Mouse (Mus musculus): ENCODE data around the gene Gm3238. TPM values are rescaled to one million over a fixed set of nuclear protein-coding genes. Genes with fewer than 3 reads are reported as not detected.
A peak's percentile ranks its signal among the peaks of the same experiment; 100 is the strongest.
"Not testable (repeated sequence)": the region's sequence is repeated elsewhere in the genome, so short reads cannot be mapped to it uniquely, and the experiment has no call there.

The Gm3238 gene
- not detected in 2 replicates for polyA plus RNA-seq (2015; fragmentation: Nextera tagmentation; extraction: Ambion mirVana)

DNA sequence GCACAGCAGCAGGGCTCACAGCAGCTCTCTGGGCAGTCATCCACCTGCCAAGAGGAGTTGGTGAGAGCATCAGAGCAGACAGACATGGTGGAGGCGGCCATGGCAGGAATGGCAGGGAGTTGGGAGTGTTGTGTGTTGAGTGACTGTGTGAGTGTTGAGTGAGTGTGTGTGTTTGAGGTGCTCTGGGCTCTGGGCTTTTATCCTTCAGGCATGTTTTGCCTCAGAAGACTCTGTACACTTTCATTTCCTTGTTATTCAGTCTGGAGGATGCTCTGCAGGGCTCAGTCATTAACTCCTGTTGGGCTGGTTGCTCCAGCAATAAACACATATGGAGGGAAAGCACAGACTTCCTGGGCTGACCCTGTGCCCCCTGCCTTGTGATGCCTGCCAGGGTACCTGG, at the start of gene Gm3238:
Gene Gm3238, minus strand, starts transcription at position 101 of the 400 bp plus-strand sequence.
- not testable (repeated sequence) for H3K9me3 ChIP-seq (ENCODE audit: control insufficient read depth, low read length); H3K4me3 ChIP-seq (replicated peaks; ENCODE audit: low read length); H3K27ac ChIP-seq (ENCODE audit: low read length); H3K36me3 ChIP-seq (ENCODE audit: control insufficient read depth, insufficient read depth); H3K4me2 ChIP-seq (ENCODE audit: low read length); H3K9ac ChIP-seq (replicated peaks; ENCODE audit: low read depth, low read length); ATAC-seq; H3K27me3 ChIP-seq (replicated peaks; ENCODE audit: control insufficient read depth, insufficient read depth, low read length); H3K4me1 ChIP-seq (replicated peaks; ENCODE audit: control insufficient read depth, insufficient read depth, low read length)
- 92% methylated on average over 1 of the region's 1 CpGs for WGBS

DNA sequence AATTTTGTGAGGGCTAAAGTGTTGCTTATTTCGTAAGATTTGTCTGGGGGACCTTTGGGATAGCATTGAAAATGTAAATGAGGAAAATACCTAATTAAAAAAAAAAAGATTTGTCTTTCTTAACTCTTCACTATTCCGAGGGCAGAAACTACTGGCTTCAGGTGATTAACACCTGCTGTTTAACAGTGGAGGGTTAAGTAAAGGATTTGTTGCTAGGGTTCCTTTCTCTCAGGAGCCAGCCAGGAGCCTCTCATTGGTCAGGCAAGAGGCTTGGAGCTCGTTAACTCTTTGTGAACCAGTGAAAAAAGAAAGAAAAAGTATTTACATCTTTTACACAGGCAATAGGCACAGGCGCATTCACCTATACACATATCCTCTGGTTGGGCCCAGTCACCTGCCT, 48.1 kb upstream of the Gm3238 start:
- Histone ChIP-seq H3K36me3 (ENCODE audit: control insufficient read depth, insufficient read depth) (no peaks in the 10 kb centered on the region), H3K4me3 (replicated peaks; ENCODE audit: low read length) (no peak overlapping the region), H3K9ac (replicated peaks; ENCODE audit: low read depth, low read length) (no peak overlapping the region), H3K4me2 (ENCODE audit: low read length) (no peak overlapping the region), H3K9me3 (ENCODE audit: control insufficient read depth, low read length) (peaks cover 3% of the 10 kb centered on the region), H3K27ac (ENCODE audit: low read length) (no peak overlapping the region), H3K27me3 (replicated peaks; ENCODE audit: control insufficient read depth, insufficient read depth, low read length) (no peaks in the 10 kb centered on the region), H3K4me1 (replicated peaks; ENCODE audit: control insufficient read depth, insufficient read depth, low read length) (no peaks in the 10 kb centered on the region)
- WGBS = 15% methylated on average over 4 of the region's 4 CpGs
- no peak for ATAC-seq

DNA sequence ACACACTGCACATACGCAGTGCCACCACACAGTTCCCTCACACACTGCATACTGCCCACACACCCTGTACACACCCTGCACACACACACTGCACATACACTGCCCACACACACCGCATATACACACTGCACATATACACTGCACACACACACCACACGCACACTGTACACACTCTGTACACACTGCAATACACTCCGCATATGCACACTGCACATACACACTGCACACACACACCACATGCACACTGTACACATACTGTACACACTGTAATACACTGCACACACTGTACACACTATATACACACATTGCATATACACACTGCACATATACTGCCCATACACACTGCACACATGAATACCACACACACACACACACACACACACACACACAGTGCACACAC, 47.4 kb upstream of the Gm3238 start:
- no peaks in the 10 kb centered on the region for H3K9me3 ChIP-seq (ENCODE audit: control insufficient read depth, low read length)
- H3K27me3 ChIP-seq (replicated peaks; ENCODE audit: control insufficient read depth, insufficient read depth, low read length) = no peaks in the 10 kb centered on the region
- no peak overlapping the region for H3K9ac ChIP-seq (replicated peaks; ENCODE audit: low read depth, low read length)
- no peak overlapping the region for H3K27ac ChIP-seq (ENCODE audit: low read length)
- H3K4me3 ChIP-seq (replicated peaks; ENCODE audit: low read length) = no peak overlapping the region
- H3K4me2 ChIP-seq (ENCODE audit: low read length) = no peak overlapping the region
- no peak; the same call in 1 of the 2 replicates for ATAC-seq
- H3K36me3 ChIP-seq (ENCODE audit: control insufficient read depth, insufficient read depth) = no peaks in the 10 kb centered on the region
- H3K4me1 ChIP-seq (replicated peaks; ENCODE audit: control insufficient read depth, insufficient read depth, low read length) = no peaks in the 10 kb centered on the region
- 97% methylated on average over 4 of the region's 4 CpGs for WGBS

DNA sequence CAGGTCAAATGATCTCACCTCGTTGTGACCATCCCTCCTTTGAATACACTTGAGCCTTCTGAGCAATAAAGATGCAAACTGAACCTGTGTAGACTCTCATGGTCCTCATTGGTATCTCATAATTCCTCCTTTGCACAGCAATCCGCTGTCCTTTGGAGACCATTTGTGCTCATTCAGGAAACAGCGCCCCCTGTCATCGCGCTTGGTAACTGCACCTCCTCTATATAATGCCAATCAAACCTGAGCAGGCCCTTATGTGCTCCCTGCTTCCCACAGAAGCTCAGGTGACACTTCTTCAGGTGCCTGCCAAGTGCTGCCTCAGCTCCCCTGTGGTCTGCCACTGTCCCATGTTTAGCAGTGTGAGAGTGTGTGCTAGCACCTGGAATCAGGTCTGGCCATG, 44.4 kb upstream of the Gm3238 start:
- ATAC-seq = no peak
- Histone ChIP-seq H3K9ac (replicated peaks; ENCODE audit: low read depth, low read length) (no peak overlapping the region), H3K27ac (ENCODE audit: low read length) (no peak overlapping the region), H3K9me3 (ENCODE audit: control insufficient read depth, low read length) (no peaks in the 10 kb centered on the region), H3K36me3 (ENCODE audit: control insufficient read depth, insufficient read depth) (no peaks in the 10 kb centered on the region), H3K4me3 (replicated peaks; ENCODE audit: low read length) (no peak overlapping the region), H3K4me2 (ENCODE audit: low read length) (no peak overlapping the region), H3K4me1 (replicated peaks; ENCODE audit: control insufficient read depth, insufficient read depth, low read length) (no peaks in the 10 kb centered on the region), H3K27me3 (replicated peaks; ENCODE audit: control insufficient read depth, insufficient read depth, low read length) (no peaks in the 10 kb centered on the region)
- 26% methylated on average over 5 of the region's 5 CpGs for WGBS

DNA sequence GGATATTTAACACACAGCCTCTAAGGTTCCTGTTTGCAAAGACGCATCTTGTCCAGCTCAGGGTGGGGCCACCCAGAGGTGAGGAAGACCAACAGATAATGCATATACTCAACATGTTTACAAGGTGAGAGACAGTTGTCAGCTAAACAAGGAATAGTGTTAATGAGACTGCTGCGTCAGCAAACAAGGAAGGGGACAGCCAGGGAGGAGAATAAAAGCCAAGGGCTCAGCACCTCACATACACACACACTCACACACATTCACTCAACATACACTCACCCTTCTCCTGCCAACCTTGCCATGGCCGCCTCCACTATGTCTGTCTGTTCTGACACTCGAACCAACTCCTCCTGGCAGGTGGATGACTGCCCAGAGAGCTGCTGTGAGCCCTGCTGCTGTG, 43.3 kb upstream of the Gm3238 start, which contains the start of gene Gm2696:
Gene Gm2696, plus strand, starts transcription at position 301 of the 400 bp plus-strand sequence.
- no peak for ATAC-seq

DNA sequence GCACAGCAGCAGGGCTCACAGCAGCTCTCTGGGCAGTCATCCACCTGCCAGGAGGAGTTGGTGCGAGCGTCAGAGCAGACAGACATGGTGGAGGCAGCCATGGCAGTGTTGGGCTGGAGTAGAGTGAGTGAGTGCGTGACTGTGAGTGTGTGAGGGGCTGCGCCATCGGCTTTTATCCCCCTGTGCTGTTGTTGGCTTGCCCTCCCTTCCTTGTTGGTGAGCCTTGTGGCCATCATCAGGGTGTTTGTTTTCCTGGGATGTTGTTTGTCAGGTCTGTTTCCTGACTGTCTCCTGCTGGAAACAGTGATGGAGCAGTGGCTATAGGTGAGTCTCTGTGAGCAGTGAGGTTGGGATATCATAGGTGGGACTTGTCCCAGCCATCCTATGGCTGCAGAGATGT, 40.6 kb upstream of the Gm3238 start, which contains the start of gene Gm9507:
Gene Gm9507, minus strand, starts transcription at position 101 of the 400 bp plus-strand sequence.
- no peak within 1 kb of the TSS for H3K27ac ChIP-seq (ENCODE audit: low read length)
- H3K9me3 ChIP-seq (ENCODE audit: control insufficient read depth, low read length) = no peaks in the 10 kb centered on the region
- ATAC-seq = no peak
- no peak within 1 kb of the TSS for H3K4me2 ChIP-seq (ENCODE audit: low read length)
- H3K4me1 ChIP-seq (replicated peaks; ENCODE audit: control insufficient read depth, insufficient read depth, low read length) = no peaks in the 10 kb centered on the region
- no peak within 1 kb of the TSS for H3K4me3 ChIP-seq (replicated peaks; ENCODE audit: low read length)
- no peak within 1 kb of the TSS for H3K9ac ChIP-seq (replicated peaks; ENCODE audit: low read depth, low read length)
- no peaks in the 10 kb centered on the region for H3K36me3 ChIP-seq (ENCODE audit: control insufficient read depth, insufficient read depth)
- no peaks in the 10 kb centered on the region for H3K27me3 ChIP-seq (replicated peaks; ENCODE audit: control insufficient read depth, insufficient read depth, low read length)
- WGBS = 82% methylated on average over 4 of the region's 5 CpGs

More for the DNA sequence above, 43.3 kb upstream of the Gm3238 start, which contains the start of gene Gm2696:
- no peak within 1 kb of the TSS for H3K9ac ChIP-seq (replicated peaks; ENCODE audit: low read depth, low read length)
- WGBS = 48% methylated on average over 4 of the region's 4 CpGs
- H3K4me3 ChIP-seq (replicated peaks; ENCODE audit: low read length) = no peak within 1 kb of the TSS
- no peak within 1 kb of the TSS for H3K27ac ChIP-seq (ENCODE audit: low read length)
- no peaks in the 10 kb centered on the region for H3K36me3 ChIP-seq (ENCODE audit: control insufficient read depth, insufficient read depth)
- no peaks in the 10 kb centered on the region for H3K27me3 ChIP-seq (replicated peaks; ENCODE audit: control insufficient read depth, insufficient read depth, low read length)
- H3K4me1 ChIP-seq (replicated peaks; ENCODE audit: control insufficient read depth, insufficient read depth, low read length) = no peaks in the 10 kb centered on the region
- no peaks in the 10 kb centered on the region for H3K9me3 ChIP-seq (ENCODE audit: control insufficient read depth, low read length)
- H3K4me2 ChIP-seq (ENCODE audit: low read length) = no peak within 1 kb of the TSS

DNA sequence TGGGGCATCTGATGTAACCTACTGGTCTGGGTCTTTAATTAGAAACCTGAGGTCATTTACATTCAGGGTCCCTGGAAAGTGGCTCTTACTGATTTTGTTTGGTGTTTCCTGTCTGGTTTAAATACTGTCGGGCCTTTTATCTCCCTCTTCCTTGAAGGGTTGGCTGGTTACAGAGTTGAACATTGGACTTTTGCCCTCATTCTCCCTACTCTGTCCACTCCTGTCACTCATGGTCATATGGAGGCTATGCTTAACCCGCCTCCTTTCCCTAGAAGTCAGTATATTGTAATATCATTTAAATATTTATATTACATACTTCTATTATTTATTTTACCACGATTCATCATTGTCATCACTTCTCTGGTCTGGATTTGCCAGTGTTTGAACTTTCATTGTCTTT, 33.0 kb upstream of the Gm3238 start:
- Histone ChIP-seq H3K9me3 (ENCODE audit: control insufficient read depth, low read length) (no peaks in the 10 kb centered on the region), H3K36me3 (ENCODE audit: control insufficient read depth, insufficient read depth) (no peaks in the 10 kb centered on the region), H3K4me3 (replicated peaks; ENCODE audit: low read length) (no peak overlapping the region), H3K4me1 (replicated peaks; ENCODE audit: control insufficient read depth, insufficient read depth, low read length) (no peaks in the 10 kb centered on the region), H3K27ac (ENCODE audit: low read length) (no peak overlapping the region), H3K4me2 (ENCODE audit: low read length) (no peak overlapping the region), H3K27me3 (replicated peaks; ENCODE audit: control insufficient read depth, insufficient read depth, low read length) (no peaks in the 10 kb centered on the region), H3K9ac (replicated peaks; ENCODE audit: low read depth, low read length) (no peak overlapping the region)
- WGBS = 82% methylated on average over 3 of the region's 3 CpGs
- no peak for ATAC-seq

DNA sequence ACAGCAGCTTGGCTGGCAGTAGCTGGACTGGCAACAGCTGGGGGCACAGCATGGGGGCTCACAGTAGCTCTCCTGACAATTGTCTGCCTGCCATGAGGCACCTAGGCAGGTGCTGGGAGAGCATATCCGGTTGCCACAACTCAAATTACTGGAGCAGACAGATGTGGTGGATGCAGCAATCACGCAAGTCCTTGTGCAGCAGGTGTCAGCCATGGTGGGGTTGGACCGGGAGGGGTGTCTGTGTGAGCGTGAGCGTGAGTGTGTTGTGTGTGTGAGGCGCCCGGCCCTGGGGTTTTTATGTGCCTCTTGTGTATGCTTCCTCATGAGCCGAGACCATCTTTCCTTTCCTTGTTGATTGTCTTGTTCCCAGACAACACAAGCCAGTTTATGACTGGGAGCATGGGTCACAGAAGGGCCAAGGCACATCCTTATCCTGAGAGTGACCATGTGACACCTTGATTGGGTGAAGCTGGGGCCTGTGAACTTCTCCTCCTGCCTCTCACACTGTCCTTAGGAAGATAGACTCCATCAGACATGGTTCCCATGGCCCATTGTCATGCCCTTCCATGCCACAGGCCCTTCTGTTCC, 27.9 kb upstream of the Gm3238 start, which contains the start of gene Gm19668:
Gene Gm19668, minus strand, starts transcription at position 213 of the 588 bp plus-strand sequence.
- no peaks in the 10 kb centered on the region for H3K27me3 ChIP-seq (replicated peaks; ENCODE audit: control insufficient read depth, insufficient read depth, low read length)
- H3K27ac ChIP-seq (ENCODE audit: low read length) = 0 out of 2 replicates have a peak within 1 kb of the TSS, but pooled peaks have one; percentile 10
- H3K4me2 ChIP-seq (ENCODE audit: low read length) = no peak within 1 kb of the TSS
- no peaks in the 10 kb centered on the region for H3K36me3 ChIP-seq (ENCODE audit: control insufficient read depth, insufficient read depth)
- 67% methylated on average over 8 of the region's 8 CpGs for WGBS
- no peak for ATAC-seq
- no peaks in the 10 kb centered on the region for H3K9me3 ChIP-seq (ENCODE audit: control insufficient read depth, low read length)
- H3K4me1 ChIP-seq (replicated peaks; ENCODE audit: control insufficient read depth, insufficient read depth, low read length) = no peaks in the 10 kb centered on the region
- H3K4me3 ChIP-seq (replicated peaks; ENCODE audit: low read length) = no peak within 1 kb of the TSS
- H3K9ac ChIP-seq (replicated peaks; ENCODE audit: low read depth, low read length) = no peak within 1 kb of the TSS

DNA sequence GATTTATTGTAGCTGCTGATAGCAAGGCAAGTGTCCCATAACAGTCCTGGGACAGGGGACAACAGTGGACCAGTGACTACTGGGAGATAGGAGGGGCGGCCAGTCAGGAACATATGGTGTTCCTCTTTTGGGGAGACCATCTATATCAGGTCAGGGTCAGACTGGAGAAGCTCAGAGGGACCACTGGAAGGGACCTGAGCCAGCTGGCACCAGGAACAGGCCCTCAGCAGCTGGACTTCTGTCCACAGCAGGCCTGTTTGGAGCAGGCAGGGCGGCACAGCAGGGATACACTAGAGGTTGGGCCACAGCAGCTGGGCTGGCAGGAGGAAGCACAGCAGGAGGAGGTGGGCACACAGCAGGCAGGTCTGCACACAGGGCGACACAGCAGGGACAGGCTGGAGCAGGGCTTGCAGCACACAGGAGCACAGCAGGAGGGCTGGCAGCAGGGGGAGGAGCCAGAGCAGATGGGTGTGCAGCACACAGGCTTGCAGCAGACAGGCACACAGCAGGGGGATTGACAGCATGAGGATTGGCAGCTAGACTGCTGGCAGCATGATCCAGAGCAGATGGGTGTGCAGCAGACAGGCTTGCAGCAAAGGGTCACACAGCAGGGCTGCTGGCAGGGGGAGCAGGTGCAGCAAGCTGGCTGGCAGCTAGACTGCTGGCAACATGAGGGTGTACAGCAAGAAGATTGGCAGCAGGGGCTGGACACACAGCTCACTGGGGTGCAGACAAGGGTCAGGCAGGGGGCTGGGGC, 27.2 kb upstream of the Gm3238 start:
- H3K4me3 ChIP-seq (replicated peaks; ENCODE audit: low read length); H3K27me3 ChIP-seq (replicated peaks; ENCODE audit: control insufficient read depth, insufficient read depth, low read length); H3K36me3 ChIP-seq (ENCODE audit: control insufficient read depth, insufficient read depth); H3K9ac ChIP-seq (replicated peaks; ENCODE audit: low read depth, low read length); H3K4me1 ChIP-seq (replicated peaks; ENCODE audit: control insufficient read depth, insufficient read depth, low read length); H3K4me2 ChIP-seq (ENCODE audit: low read length); ATAC-seq; H3K9me3 ChIP-seq (ENCODE audit: control insufficient read depth, low read length): not testable (repeated sequence)
- 0 out of 2 replicates have a peak overlapping the region, but pooled peaks have one; percentile 10 for H3K27ac ChIP-seq (ENCODE audit: low read length)
- 32% methylated on average over 3 of the region's 3 CpGs for WGBS

Measured in forebrain, embryonic 16.5 days (tissue).